Mouse (Mus musculus): Measurements from ENCODE around the gene Rbp2. TPM values are rescaled to one million over a fixed set of nuclear protein-coding genes. Genes with fewer than 3 reads are reported as not detected.

The Rbp2 gene
- polyA plus RNA-seq, 1 experiment from 2014 or later = 291 TPM

GRCm38 (mm10) chr9:98490128-98490527, 4.2 kb downstream of the Rbp2 start:
- Histone ChIP-seq H3K27ac (peak overlapping the region; percentile 67), H3K4me1 (replicated peaks) (peaks cover 10% of the 10 kb centered on the region; the same call in 1 of the 2 replicates), H3K4me2 (replicated peaks) (no peak overlapping the region), H3K4me3 (replicated peaks) (no peak overlapping the region), H3K36me3 (no peaks in the 10 kb centered on the region), H3K27me3 (replicated peaks) (no peaks in the 10 kb centered on the region), H3K9ac (no peak overlapping the region), H3K9me3 (no peaks in the 10 kb centered on the region)
- WGBS = 23% methylated on average over 4 of the region's 4 CpGs
- peak; percentile 60 for ATAC-seq

- Histone ChIP-seq H3K4me3 (replicated peaks) (no peak overlapping the region), H3K9ac (no peak overlapping the region)
These were observed 5.2 kb downstream of the Rbp2 start for GRCm38 (mm10) chr9:98491071-98491470.

GRCm38 (mm10) chr9:98492212-98492611, 6.3 kb downstream of the Rbp2 start:
- H3K27ac ChIP-seq = peak overlapping the region; percentile 51; the same call in 1 of the 2 replicates
- H3K4me3 ChIP-seq (replicated peaks) = no peak overlapping the region
- WGBS = 54% methylated on average over 5 of the region's 5 CpGs
- no peaks in the 10 kb centered on the region for H3K9me3 ChIP-seq
- H3K27me3 ChIP-seq (replicated peaks) = no peaks in the 10 kb centered on the region
- ATAC-seq = peak; percentile 46
- no peaks in the 10 kb centered on the region for H3K36me3 ChIP-seq
- no peak overlapping the region for H3K9ac ChIP-seq
- H3K4me2 ChIP-seq (replicated peaks) = 0 out of 2 replicates have a peak overlapping the region, but pooled peaks have one; percentile 6
- H3K4me1 ChIP-seq (replicated peaks) = peaks cover 16% of the 10 kb centered on the region

More at GRCm38 (mm10) chr9:98491071-98491470, 5.2 kb downstream of the Rbp2 start:
- Histone ChIP-seq H3K4me1 (replicated peaks) (peaks cover 8% of the 10 kb centered on the region; the same call in 1 of the 2 replicates), H3K27me3 (replicated peaks) (no peaks in the 10 kb centered on the region), H3K9me3 (no peaks in the 10 kb centered on the region), H3K36me3 (no peaks in the 10 kb centered on the region), H3K4me2 (replicated peaks) (no peak overlapping the region), H3K27ac (no peak overlapping the region)
- ATAC-seq = no peak
- 75% methylated on average over 5 of the region's 5 CpGs for WGBS

- no peak overlapping the region for H3K4me3 ChIP-seq (replicated peaks)
- no peaks in the 10 kb centered on the region for H3K9me3 ChIP-seq
- no peaks in the 10 kb centered on the region for H3K27me3 ChIP-seq (replicated peaks)
- no peak overlapping the region for H3K9ac ChIP-seq
- peaks cover 22% of the 10 kb centered on the region for H3K4me1 ChIP-seq (replicated peaks)
- 0 out of 2 replicates have a peak overlapping the region, but pooled peaks have one; percentile 6 for H3K4me2 ChIP-seq (replicated peaks)
- no peaks in the 10 kb centered on the region for H3K36me3 ChIP-seq
- ATAC-seq = peak; percentile 26; the same call in 1 of the 2 replicates
- H3K27ac ChIP-seq = peak overlapping the region; percentile 51
- 17% methylated on average over 1 of the region's 1 CpGs for WGBS
These were observed 6.9 kb downstream of the Rbp2 start for GRCm38 (mm10) chr9:98492821-98493220.

- Histone ChIP-seq H3K36me3 (no peaks in the 10 kb centered on the region), H3K4me3 (replicated peaks) (no peak overlapping the region), H3K27me3 (replicated peaks) (no peaks in the 10 kb centered on the region), H3K9ac (no peak overlapping the region; the same call in 1 of the 2 replicates), H3K4me2 (replicated peaks) (peak overlapping the region; percentile 40), H3K27ac (peak overlapping the region; percentile 61), H3K9me3 (no peaks in the 10 kb centered on the region), H3K4me1 (replicated peaks) (peaks cover 25% of the 10 kb centered on the region)
- ATAC-seq = peak; percentile 31; the same call in 1 of the 2 replicates
- 3% methylated on average over 7 of the region's 7 CpGs for WGBS
These were observed 11.2 kb downstream of the Rbp2 start for GRCm38 (mm10) chr9:98497157-98497556.

GRCm38 (mm10) chr9:98497990-98498389, 12.1 kb downstream of the Rbp2 start:
- peak overlapping the region; percentile 61; the same call in 1 of the 2 replicates for H3K27ac ChIP-seq
- H3K4me3 ChIP-seq (replicated peaks) = no peak overlapping the region
- H3K4me1 ChIP-seq (replicated peaks) = peaks cover 20% of the 10 kb centered on the region
- 37% methylated on average over 6 of the region's 6 CpGs for WGBS
- H3K27me3 ChIP-seq (replicated peaks) = no peaks in the 10 kb centered on the region
- peak; percentile 16; the same call in 1 of the 2 replicates for ATAC-seq
- no peaks in the 10 kb centered on the region for H3K36me3 ChIP-seq
- no peak overlapping the region; the same call in 1 of the 2 replicates for H3K9ac ChIP-seq
- no peaks in the 10 kb centered on the region for H3K9me3 ChIP-seq
- H3K4me2 ChIP-seq (replicated peaks) = peak overlapping the region; percentile 40

GRCm38 (mm10) chr9:98498717-98499268, 12.9 kb downstream of the Rbp2 start:
- Histone ChIP-seq H3K27me3 (replicated peaks) (no peaks in the 10 kb centered on the region), H3K27ac (no peak overlapping the region), H3K4me3 (replicated peaks) (no peak overlapping the region), H3K9ac (no peak overlapping the region), H3K4me1 (replicated peaks) (peaks cover 20% of the 10 kb centered on the region), H3K9me3 (no peaks in the 10 kb centered on the region), H3K36me3 (no peaks in the 10 kb centered on the region), H3K4me2 (replicated peaks) (no peak overlapping the region)
- peak; percentile 64 for ATAC-seq
- 56% methylated on average over 17 of the region's 17 CpGs for WGBS

- Histone ChIP-seq H3K4me1 (replicated peaks) (peaks cover 20% of the 10 kb centered on the region), H3K27me3 (replicated peaks) (no peaks in the 10 kb centered on the region), H3K4me2 (replicated peaks) (no peak overlapping the region), H3K9me3 (no peaks in the 10 kb centered on the region), H3K4me3 (replicated peaks) (no peak overlapping the region), H3K36me3 (no peaks in the 10 kb centered on the region), H3K9ac (no peak overlapping the region), H3K27ac (no peak overlapping the region)
- ATAC-seq = no peak
- WGBS = 74% methylated on average over 5 of the region's 5 CpGs
These were observed 13.7 kb downstream of the Rbp2 start for GRCm38 (mm10) chr9:98499601-98500000.

- Histone ChIP-seq H3K9ac (no peak overlapping the region), H3K27me3 (replicated peaks) (no peaks in the 10 kb centered on the region), H3K9me3 (no peaks in the 10 kb centered on the region), H3K36me3 (no peaks in the 10 kb centered on the region), H3K4me3 (replicated peaks) (no peak overlapping the region), H3K4me1 (replicated peaks) (peaks cover 3% of the 10 kb centered on the region), H3K4me2 (replicated peaks) (no peak overlapping the region), H3K27ac (no peak overlapping the region)
- WGBS = 37% methylated on average over 6 of the region's 6 CpGs
- peak; percentile 70 for ATAC-seq
These were observed 21.6 kb downstream of the Rbp2 start for GRCm38 (mm10) chr9:98507480-98507879.

GRCm38 (mm10) chr9:98510363-98511055, 24.6 kb downstream of the Rbp2 start:
- Histone ChIP-seq H3K4me3 (replicated peaks) (no peak overlapping the region), H3K4me2 (replicated peaks) (no peak overlapping the region), H3K9ac (no peak overlapping the region), H3K36me3 (no peaks in the 10 kb centered on the region), H3K9me3 (no peaks in the 10 kb centered on the region), H3K27ac (no peak overlapping the region), H3K4me1 (replicated peaks) (peaks cover 3% of the 10 kb centered on the region), H3K27me3 (replicated peaks) (no peaks in the 10 kb centered on the region)
- ATAC-seq = no peak
- WGBS = 95% methylated on average over 6 of the region's 6 CpGs

- no peaks in the 10 kb centered on the region for H3K4me1 ChIP-seq (replicated peaks)
- 59% methylated on average over 2 of the region's 2 CpGs for WGBS
- no peak overlapping the region for H3K4me3 ChIP-seq (replicated peaks)
- H3K36me3 ChIP-seq = no peaks in the 10 kb centered on the region
- ATAC-seq = no peak
- H3K4me2 ChIP-seq (replicated peaks) = no peak overlapping the region
- no peaks in the 10 kb centered on the region for H3K27me3 ChIP-seq (replicated peaks)
- H3K9ac ChIP-seq = no peak overlapping the region
- no peak overlapping the region for H3K27ac ChIP-seq
- no peaks in the 10 kb centered on the region for H3K9me3 ChIP-seq
These were observed 38.0 kb downstream of the Rbp2 start for GRCm38 (mm10) chr9:98523872-98524271.

GRCm38 (mm10) chr9:98524786-98525542, 39.0 kb downstream of the Rbp2 start:
- no peaks in the 10 kb centered on the region for H3K36me3 ChIP-seq
- no peaks in the 10 kb centered on the region for H3K4me1 ChIP-seq (replicated peaks)
- ATAC-seq = 0 out of 2 replicates have a peak, but pooled peaks have one; percentile 31
- 74% methylated on average over 7 of the region's 7 CpGs for WGBS
- no peak overlapping the region for H3K4me3 ChIP-seq (replicated peaks)
- no peak overlapping the region for H3K4me2 ChIP-seq (replicated peaks)
- no peaks in the 10 kb centered on the region for H3K9me3 ChIP-seq
- H3K27ac ChIP-seq = 0 out of 2 replicates have a peak overlapping the region, but pooled peaks have one; percentile 36
- no peaks in the 10 kb centered on the region for H3K27me3 ChIP-seq (replicated peaks)
- H3K9ac ChIP-seq = no peak overlapping the region

Data from intestine, embryonic 15.5 days (tissue).